Mouse (Mus musculus): Measurements from ENCODE around the gene Itgb3bp. TPM values are rescaled to one million over a fixed set of nuclear protein-coding genes. Genes with fewer than 3 reads are reported as not detected.

Gene Itgb3bp
- polyA plus RNA-seq, 1 experiment = 3.8 TPM

DNA sequence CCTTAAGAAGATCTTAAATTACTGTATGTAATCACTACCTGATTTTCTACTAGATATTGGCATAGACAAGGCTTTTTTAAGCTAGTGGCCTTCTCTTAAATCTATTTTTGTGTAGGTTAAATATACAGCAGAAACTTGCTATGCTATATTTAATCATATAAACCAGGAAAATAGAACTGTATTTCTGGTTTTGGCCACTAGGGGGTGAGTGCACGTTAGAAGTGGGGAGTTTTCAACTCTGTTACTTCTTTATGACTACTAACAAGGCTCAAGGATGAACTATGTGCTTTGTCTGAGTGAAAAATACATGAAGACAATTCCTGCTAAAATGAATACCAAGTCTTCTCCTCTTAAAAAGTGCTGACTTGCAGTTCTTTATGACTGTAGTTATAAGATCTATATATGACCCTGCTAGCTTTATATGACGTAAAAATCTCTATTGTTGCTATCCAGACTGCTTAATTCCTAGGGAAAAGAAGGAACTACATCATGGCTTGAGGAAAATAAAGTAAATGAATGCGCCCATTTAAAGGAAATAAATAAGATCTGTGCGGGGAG is 15.6 kb downstream of the Itgb3bp start:
- no peaks in the 10 kb centered on the region for H3K27me3 ChIP-seq (ENCODE audit: control insufficient read depth, insufficient read depth, insufficient read length)
- no peaks in the 10 kb centered on the region for H3K79me2 ChIP-seq (ENCODE audit: control insufficient read depth, insufficient read depth)
- no peak for TF ChIP-seq REST (IDR thresholded peaks at IDR 0.05; ENCODE audit: insufficient read depth, insufficient read length)
- no peak for TF ChIP-seq SRF (IDR thresholded peaks at IDR 0.05; ENCODE audit: control insufficient read depth, insufficient read length, low read depth)
- no peak overlapping the region for H3K4me2 ChIP-seq (ENCODE audit: low read depth)
- H3ac ChIP-seq (ENCODE audit: control insufficient read depth, insufficient read length) = no peak overlapping the region
- no peaks in the 10 kb centered on the region for H3K36me3 ChIP-seq (ENCODE audit: control insufficient read depth, insufficient read depth)
- H3K4me3 ChIP-seq = no peak overlapping the region

- TF ChIP-seq SRF (IDR thresholded peaks at IDR 0.05; ENCODE audit: control insufficient read depth, insufficient read length, low read depth) (no peak), REST (IDR thresholded peaks at IDR 0.05; ENCODE audit: insufficient read depth, insufficient read length) (no peak), POLR2A (IDR thresholded peaks at IDR 0.05; ENCODE audit: insufficient read length, low read depth) (no peak), TCF12 (IDR thresholded peaks at IDR 0.05; ENCODE audit: insufficient read depth, poor library complexity, severe bottlenecking) (no peak), E2F4 (IDR thresholded peaks at IDR 0.05; ENCODE audit: insufficient read depth) (no peak), POLR2AphosphoS2 (IDR thresholded peaks at IDR 0.05; ENCODE audit: insufficient read length, low read depth) (no peak), MAX (IDR thresholded peaks at IDR 0.05; ENCODE audit: low read depth) (no peak), TCF3 (IDR thresholded peaks at IDR 0.05; ENCODE audit: insufficient read length, low read depth) (no peak), CEBPB (IDR thresholded peaks at IDR 0.05; ENCODE audit: insufficient read depth, poor library complexity, severe bottlenecking) (no peak), MYOD1 (IDR thresholded peaks at IDR 0.05; ENCODE audit: control insufficient read depth in 1 of 3, insufficient read length in 2 of 3, low read depth in 2 of 3) (no peak)
- Histone ChIP-seq H3K36me3 (ENCODE audit: control insufficient read depth, insufficient read depth) (no peaks in the 10 kb centered on the region), H3ac (ENCODE audit: control insufficient read depth, insufficient read length) (no peak overlapping the region), H3K79me2 (ENCODE audit: control insufficient read depth, insufficient read depth) (no peaks in the 10 kb centered on the region), H3K27me3 (ENCODE audit: control insufficient read depth, insufficient read depth, insufficient read length) (no peaks in the 10 kb centered on the region), H3K4me3 (no peak overlapping the region), H3K4me2 (ENCODE audit: low read depth) (no peak overlapping the region)
Measured at GRCm38 (mm10) chr4:99882405-99882804, 47.2 kb downstream of the Itgb3bp start.

- H3K27me3 ChIP-seq (ENCODE audit: control insufficient read depth, insufficient read depth, insufficient read length) = no peaks in the 10 kb centered on the region
- no peak overlapping the region for H3ac ChIP-seq (ENCODE audit: control insufficient read depth, insufficient read length)
- TF ChIP-seq REST (IDR thresholded peaks at IDR 0.05; ENCODE audit: insufficient read depth, insufficient read length) = no peak
- TF ChIP-seq POLR2A (IDR thresholded peaks at IDR 0.05; ENCODE audit: insufficient read length, low read depth) = no peak
- no peak for TF ChIP-seq TCF12 (IDR thresholded peaks at IDR 0.05; ENCODE audit: insufficient read depth, poor library complexity, severe bottlenecking)
- TF ChIP-seq MYOG (IDR thresholded peaks at IDR 0.05; ENCODE audit: control insufficient read depth in 1 of 3, insufficient read depth in 1 of 3, insufficient read length in 2 of 3, low read depth in 2 of 3) = no peak
- no peak for TF ChIP-seq CEBPB (IDR thresholded peaks at IDR 0.05; ENCODE audit: insufficient read depth, poor library complexity, severe bottlenecking)
- TF ChIP-seq USF1 (IDR thresholded peaks at IDR 0.05; ENCODE audit: low read depth) = no peak
- no peak for TF ChIP-seq MYOD1 (IDR thresholded peaks at IDR 0.05; ENCODE audit: control insufficient read depth in 1 of 3, insufficient read length in 2 of 3, low read depth in 2 of 3)
- TF ChIP-seq SRF (IDR thresholded peaks at IDR 0.05; ENCODE audit: control insufficient read depth, insufficient read length, low read depth) = no peak
- no peak for TF ChIP-seq E2F4 (IDR thresholded peaks at IDR 0.05; ENCODE audit: insufficient read depth)
- no peak for TF ChIP-seq POLR2AphosphoS2 (IDR thresholded peaks at IDR 0.05; ENCODE audit: insufficient read length, low read depth)
- no peak for TF ChIP-seq TCF3 (IDR thresholded peaks at IDR 0.05; ENCODE audit: insufficient read length, low read depth)
- no peak for TF ChIP-seq MAX (IDR thresholded peaks at IDR 0.05; ENCODE audit: low read depth)
- H3K36me3 ChIP-seq (ENCODE audit: control insufficient read depth, insufficient read depth) = no peaks in the 10 kb centered on the region
- no peak overlapping the region for H3K4me2 ChIP-seq (ENCODE audit: low read depth)
- H3K4me3 ChIP-seq = no peak overlapping the region
- no peaks in the 10 kb centered on the region for H3K79me2 ChIP-seq (ENCODE audit: control insufficient read depth, insufficient read depth)
Measured at GRCm38 (mm10) chr4:99881882-99882281, 47.7 kb downstream of the Itgb3bp start.

- peak within 1 kb of the TSS; percentile 41 for H3ac ChIP-seq (ENCODE audit: control insufficient read depth, insufficient read length)
- no peaks in the 10 kb centered on the region for H3K36me3 ChIP-seq (ENCODE audit: control insufficient read depth, insufficient read depth)
- H3K27me3 ChIP-seq (ENCODE audit: control insufficient read depth, insufficient read depth, insufficient read length) = no peaks in the 10 kb centered on the region
- H3K4me2 ChIP-seq (ENCODE audit: low read depth) = peak within 1 kb of the TSS; percentile 75
- H3K79me2 ChIP-seq (ENCODE audit: control insufficient read depth, insufficient read depth) = peaks cover 17% of the 10 kb centered on the region
- peak within 1 kb of the TSS; percentile 79 for H3K4me3 ChIP-seq
- peak; percentile 73 for TF ChIP-seq E2F4 (IDR thresholded peaks at IDR 0.05; ENCODE audit: insufficient read depth)
- TF ChIP-seq REST (IDR thresholded peaks at IDR 0.05; ENCODE audit: insufficient read depth, insufficient read length) = no peak
Measured at GRCm38 (mm10) chr4:99829094-99830073, 100.2 kb downstream of the Itgb3bp start, which contains the start of gene Efcab7. TSS of gene Efcab7 (plus strand) at chr4:99829198.

DNA sequence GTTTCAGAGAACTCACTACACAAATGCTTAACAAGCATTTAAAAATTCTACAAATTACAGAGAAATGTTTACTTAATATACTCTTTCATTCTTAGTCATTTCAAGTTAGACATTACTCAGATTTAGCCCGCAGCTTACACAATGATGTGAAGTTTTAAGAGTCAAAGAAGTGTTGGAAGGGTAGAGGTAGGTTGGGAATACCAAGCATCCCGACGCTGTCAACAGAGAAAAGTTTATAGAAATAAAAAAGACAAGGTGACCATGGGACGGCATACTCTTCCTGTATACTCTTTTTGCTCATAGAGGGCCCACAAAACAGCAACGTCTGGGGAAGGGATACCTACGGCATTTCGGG is 100.9 kb downstream of the Itgb3bp start:
- Histone ChIP-seq H3K79me2 (ENCODE audit: control insufficient read depth, insufficient read depth) (peaks cover 17% of the 10 kb centered on the region), H3K4me3 (peak overlapping the region; percentile 79), H3K27me3 (ENCODE audit: control insufficient read depth, insufficient read depth, insufficient read length) (no peaks in the 10 kb centered on the region), H3K4me2 (ENCODE audit: low read depth) (peak overlapping the region; percentile 75), H3ac (ENCODE audit: control insufficient read depth, insufficient read length) (peak overlapping the region; percentile 41), H3K36me3 (ENCODE audit: control insufficient read depth, insufficient read depth) (no peaks in the 10 kb centered on the region)
- TF ChIP-seq MYOG (IDR thresholded peaks at IDR 0.05; ENCODE audit: control insufficient read depth in 1 of 3, insufficient read depth in 1 of 3, insufficient read length in 2 of 3, low read depth in 2 of 3) (no peak), POLR2A (IDR thresholded peaks at IDR 0.05; ENCODE audit: insufficient read length, low read depth) (no peak), POLR2AphosphoS2 (IDR thresholded peaks at IDR 0.05; ENCODE audit: insufficient read length, low read depth) (no peak), REST (IDR thresholded peaks at IDR 0.05; ENCODE audit: insufficient read depth, insufficient read length) (no peak), SRF (IDR thresholded peaks at IDR 0.05; ENCODE audit: control insufficient read depth, insufficient read length, low read depth) (no peak), TCF3 (IDR thresholded peaks at IDR 0.05; ENCODE audit: insufficient read length, low read depth) (no peak), TCF12 (IDR thresholded peaks at IDR 0.05; ENCODE audit: insufficient read depth, poor library complexity, severe bottlenecking) (no peak), MYOD1 (IDR thresholded peaks at IDR 0.05; ENCODE audit: control insufficient read depth in 1 of 3, insufficient read length in 2 of 3, low read depth in 2 of 3) (no peak), MAX (IDR thresholded peaks at IDR 0.05; ENCODE audit: low read depth) (no peak), CEBPB (IDR thresholded peaks at IDR 0.05; ENCODE audit: insufficient read depth, poor library complexity, severe bottlenecking) (no peak), E2F4 (IDR thresholded peaks at IDR 0.05; ENCODE audit: insufficient read depth) (no peak), USF1 (IDR thresholded peaks at IDR 0.05; ENCODE audit: low read depth) (no peak)

All from myocyte (in vitro differentiated cells).